Mouse (Mus musculus) limb, embryonic 11.5 days (tissue): ENCODE data around the gene Gtpbp8. TPM values are rescaled to one million over a fixed set of nuclear protein-coding genes. Genes with fewer than 3 reads are reported as not detected.

ENCODE experiments used
- ATAC-seq: fragments of 200-750 bp; cut with Nextera tagmentation; 2 replicates; pipeline ENCODE4 v1.8.0; 2017; ENCODE audit warnings: low read depth; ENCODE audit not compliant: insufficient number of reproducible peaks, low FRiP score, low TSS enrichment
- DNase-seq: peaks from one replicate; pipeline ENCODE4 v3.0.0-alpha.2; 2015; ENCODE audit warnings: low spot score
- H3K27ac ChIP-seq: fragments of 300-500 bp; sonication (generic); replicated peaks from 2 replicates; pipeline ENCODE4 v1.5.1; 2014; ENCODE audit warnings: low read depth, mild to moderate bottlenecking, low read length
- H3K27me3 ChIP-seq: fragments of 300-500 bp; sonication (generic); 2 replicates; pipeline ENCODE4 v1.6.1; 2014; ENCODE audit warnings: mild to moderate bottlenecking, low read length, mixed read lengths; ENCODE audit not compliant: control insufficient read depth, insufficient read depth
- H3K36me3 ChIP-seq: fragments of 300-500 bp; sonication (generic); 2 replicates; pipeline ENCODE4 v1.6.1; 2014; ENCODE audit warnings: mild to moderate bottlenecking, low read length, moderate library complexity, mixed read lengths; ENCODE audit not compliant: control insufficient read depth, insufficient read depth
- H3K4me1 ChIP-seq: fragments of 300-500 bp; sonication (generic); 2 replicates; pipeline ENCODE4 v1.6.1; 2014; ENCODE audit warnings: low read length, mixed read lengths; ENCODE audit not compliant: control insufficient read depth, insufficient read depth
- H3K4me2 ChIP-seq: fragments of 300-500 bp; sonication (generic); 2 replicates; pipeline ENCODE4 v1.6.1; 2014; ENCODE audit warnings: low read depth, mild to moderate bottlenecking, moderate library complexity; ENCODE audit not compliant: severe bottlenecking
- H3K4me3 ChIP-seq: fragments of 300-500 bp; sonication (generic); 2 replicates; pipeline ENCODE4 v1.5.1; 2014; ENCODE audit warnings: low read depth, low read length
- H3K9ac ChIP-seq: fragments of 300-500 bp; sonication (generic); 2 replicates; pipeline ENCODE4 v1.6.1; 2014; ENCODE audit warnings: mild to moderate bottlenecking, low read length
- H3K9me3 ChIP-seq: fragments of 300-500 bp; sonication (generic); 2 replicates; pipeline ENCODE4 v1.6.1; 2016; ENCODE audit warnings: low read length; ENCODE audit not compliant: control insufficient read depth
- WGBS: fragments of 180-500 bp; shearing (Covaris S2); extraction: QIAGEN DNeasy Blood & Tissue Kit; methylation state at CpG from one replicate; pipeline ENCODE4 v1.1.7; 2014; 5-methylcytosine and 5-hydroxymethylcytosine counted together
- polyA plus RNA-seq: library from polyadenylated mRNA; unstranded; fragments of >200 nt; fragmentation: Nextera tagmentation; extraction: Ambion mirVana; gene quantifications from 2 replicates; pipeline ENCODE4 v1.2.1, GENCODE M21; 2014

Gtpbp8 gene
- polyA plus RNA-seq, 1 experiment from 2014 or later, result 26.4 TPM

DNA sequence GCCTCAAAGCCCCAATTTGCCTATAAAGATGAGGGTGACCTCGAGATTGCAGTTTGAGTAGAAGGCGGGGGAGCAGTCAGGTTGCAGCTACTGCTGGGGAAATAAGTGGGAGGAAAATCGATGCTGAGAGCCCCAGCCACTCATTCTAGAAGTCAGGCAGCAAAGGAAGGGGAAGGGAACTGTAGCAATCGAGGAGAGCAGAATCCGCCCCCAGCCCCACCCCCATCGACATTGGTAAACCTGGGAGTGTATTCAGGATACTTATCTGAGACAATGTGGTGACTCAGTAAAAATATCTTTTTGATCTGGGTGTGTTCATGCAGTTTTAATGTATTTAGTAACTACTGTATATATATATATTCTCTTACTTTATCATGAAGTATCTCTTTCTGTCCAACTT lies 26.4 kb upstream of the Gtpbp8 start:
- Histone ChIP-seq H3K4me3 (no peak overlapping the region), H3K9me3 (no peaks in the 10 kb centered on the region), H3K36me3 (no peaks in the 10 kb centered on the region), H3K4me1 (no peaks in the 10 kb centered on the region), H3K27ac (no peak overlapping the region), H3K9ac (no peak overlapping the region), H3K4me2 (no peak overlapping the region), H3K27me3 (no peaks in the 10 kb centered on the region)
- 76% methylated on average over 6 of the region's 6 CpGs for WGBS
- ATAC-seq (no peak), DNase-seq (no peak)

DNA sequence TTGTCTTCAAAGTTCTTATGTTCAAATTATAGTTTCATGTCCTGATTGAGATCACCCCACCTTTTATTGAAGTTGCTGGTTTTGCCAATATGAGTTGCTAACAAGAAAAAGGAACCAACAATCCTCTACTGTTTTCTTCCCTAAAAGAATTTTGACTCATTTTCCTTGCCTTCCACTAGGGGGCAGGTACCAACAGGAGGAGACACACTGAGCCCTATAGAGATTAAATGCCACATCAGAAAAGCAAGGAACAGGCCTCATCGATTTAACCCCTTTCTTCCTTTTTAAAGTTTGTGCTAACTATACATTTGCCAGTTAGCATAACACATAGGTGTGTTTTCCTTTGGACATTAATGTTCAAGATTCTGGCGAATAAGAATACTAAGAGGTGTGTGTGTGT lies 21.8 kb upstream of the Gtpbp8 start:
- peak; percentile 59; the same call in 1 of the 2 replicates for ATAC-seq
- H3K36me3 ChIP-seq, result no peaks in the 10 kb centered on the region
- H3K27ac ChIP-seq, result no peak overlapping the region
- 50% methylated on average over 2 of the region's 2 CpGs for WGBS
- H3K4me2 ChIP-seq, result no peak overlapping the region
- H3K4me3 ChIP-seq, result no peak overlapping the region
- no peaks in the 10 kb centered on the region for H3K9me3 ChIP-seq
- DNase-seq, result no peak
- H3K27me3 ChIP-seq, result no peaks in the 10 kb centered on the region
- H3K9ac ChIP-seq, result no peak overlapping the region
- H3K4me1 ChIP-seq, result no peaks in the 10 kb centered on the region

DNA sequence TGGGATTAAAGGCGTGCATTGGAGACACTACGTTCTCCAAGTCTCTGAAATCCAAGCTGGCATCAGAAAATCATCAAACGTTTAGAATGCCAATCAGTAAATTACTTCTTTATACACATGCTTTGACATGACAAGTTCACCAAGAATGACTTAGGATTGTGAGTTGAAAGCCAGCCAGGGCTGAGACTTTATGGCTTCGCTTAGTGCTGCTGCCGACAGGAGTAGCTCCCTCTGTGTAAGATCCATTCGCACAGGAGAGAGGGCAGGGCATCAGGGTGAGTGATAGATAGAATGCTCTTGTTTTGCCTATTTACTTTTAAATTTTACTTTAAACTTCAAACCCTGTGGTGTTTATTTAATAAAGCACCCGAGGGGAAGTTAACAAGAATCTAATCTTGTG lies 21.3 kb upstream of the Gtpbp8 start:
- no peak overlapping the region for H3K9ac ChIP-seq
- H3K4me1 ChIP-seq, result no peaks in the 10 kb centered on the region
- H3K36me3 ChIP-seq, result no peaks in the 10 kb centered on the region
- no peak overlapping the region for H3K4me3 ChIP-seq
- no peak for ATAC-seq
- no peak overlapping the region for H3K4me2 ChIP-seq
- DNase-seq, result no peak
- no peak overlapping the region for H3K27ac ChIP-seq
- 83% methylated on average over 7 of the region's 7 CpGs for WGBS
- H3K9me3 ChIP-seq, result no peaks in the 10 kb centered on the region
- no peaks in the 10 kb centered on the region for H3K27me3 ChIP-seq

DNA sequence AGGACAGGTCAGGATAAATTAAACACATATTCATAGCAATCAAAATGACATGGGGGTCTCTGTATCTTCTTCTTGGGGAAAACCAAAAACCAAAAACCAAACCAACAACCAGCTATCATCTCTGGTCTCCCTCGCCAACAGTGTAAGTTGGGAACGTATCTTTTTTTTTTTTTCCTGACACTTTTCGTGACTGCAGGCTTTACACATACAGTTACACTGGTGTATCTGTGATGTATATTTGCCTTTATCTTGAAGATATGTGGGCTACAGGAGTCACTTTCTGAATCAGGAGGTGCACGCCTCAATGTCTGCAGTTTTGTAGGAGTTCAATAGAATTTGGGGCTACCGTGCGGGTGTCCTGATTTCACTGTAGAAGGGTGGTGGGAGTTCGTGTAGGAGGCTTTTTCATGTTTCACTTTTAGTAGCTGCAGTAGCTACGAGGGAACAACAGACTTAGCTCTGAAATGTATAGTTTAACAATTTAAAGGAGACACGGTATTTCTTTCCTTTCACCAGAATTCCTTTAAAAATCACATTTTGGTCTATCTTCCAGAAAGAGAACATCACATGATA lies 20.2 kb upstream of the Gtpbp8 start:
- ATAC-seq, result no peak
- H3K9me3 ChIP-seq, result no peaks in the 10 kb centered on the region
- H3K4me2 ChIP-seq, result no peak overlapping the region
- no peak overlapping the region for H3K27ac ChIP-seq
- no peak for DNase-seq
- H3K9ac ChIP-seq, result no peak overlapping the region
- no peak overlapping the region for H3K4me3 ChIP-seq
- WGBS, result 87% methylated on average over 9 of the region's 9 CpGs
- H3K36me3 ChIP-seq, result no peaks in the 10 kb centered on the region
- H3K27me3 ChIP-seq, result no peaks in the 10 kb centered on the region
- no peaks in the 10 kb centered on the region for H3K4me1 ChIP-seq

DNA sequence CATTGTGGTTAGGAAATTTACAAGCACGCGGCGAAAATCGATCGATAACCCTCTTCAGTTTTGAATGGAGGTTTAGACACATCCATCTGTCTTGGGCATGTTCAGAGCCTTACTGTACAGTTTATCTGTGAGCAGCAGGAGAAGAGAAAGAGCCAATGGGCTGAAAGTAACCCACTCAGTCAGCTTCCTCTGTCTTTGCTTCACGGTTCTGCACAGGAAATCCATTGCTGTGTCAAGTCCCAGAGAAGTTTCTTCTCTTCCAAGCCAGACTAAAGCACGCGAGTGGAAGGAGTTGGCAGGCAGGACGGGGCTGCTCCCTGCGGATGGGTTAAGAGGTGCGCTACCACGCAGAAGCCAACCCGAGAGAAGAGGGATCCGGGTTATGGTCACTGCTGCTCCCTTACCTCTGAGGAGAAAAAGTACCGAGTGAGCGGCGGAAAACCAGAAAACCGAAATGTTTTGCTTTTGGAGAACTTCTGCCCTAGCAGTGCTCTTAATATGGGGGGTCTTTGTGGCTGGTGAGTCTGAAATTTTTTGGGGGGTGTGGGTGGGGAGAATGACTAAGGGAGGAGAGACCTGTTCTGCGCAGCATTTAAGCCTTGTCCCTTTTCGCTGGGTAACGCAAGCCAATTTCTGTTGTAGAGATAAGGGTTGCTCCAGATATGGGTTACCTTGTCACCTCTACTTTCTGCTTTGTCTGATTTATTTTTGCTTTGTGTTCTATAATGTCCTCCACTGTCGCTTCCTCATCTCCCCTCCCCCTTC lies 19.6 kb upstream of the Gtpbp8 start, which contains the start of gene Cd200r1:
TSS of gene Cd200r1 (plus strand) at position 182 of the 765 bp plus-strand sequence.
- no peaks in the 10 kb centered on the region for H3K36me3 ChIP-seq
- H3K27ac ChIP-seq, result no peak within 1 kb of the TSS
- ATAC-seq (no peak), DNase-seq (no peak)
- H3K4me1 ChIP-seq, result no peaks in the 10 kb centered on the region
- H3K9ac ChIP-seq, result no peak within 1 kb of the TSS
- WGBS, result 79% methylated on average over 22 of the region's 22 CpGs
- no peak within 1 kb of the TSS for H3K4me3 ChIP-seq
- no peaks in the 10 kb centered on the region for H3K9me3 ChIP-seq
- no peak within 1 kb of the TSS for H3K4me2 ChIP-seq
- no peaks in the 10 kb centered on the region for H3K27me3 ChIP-seq

DNA sequence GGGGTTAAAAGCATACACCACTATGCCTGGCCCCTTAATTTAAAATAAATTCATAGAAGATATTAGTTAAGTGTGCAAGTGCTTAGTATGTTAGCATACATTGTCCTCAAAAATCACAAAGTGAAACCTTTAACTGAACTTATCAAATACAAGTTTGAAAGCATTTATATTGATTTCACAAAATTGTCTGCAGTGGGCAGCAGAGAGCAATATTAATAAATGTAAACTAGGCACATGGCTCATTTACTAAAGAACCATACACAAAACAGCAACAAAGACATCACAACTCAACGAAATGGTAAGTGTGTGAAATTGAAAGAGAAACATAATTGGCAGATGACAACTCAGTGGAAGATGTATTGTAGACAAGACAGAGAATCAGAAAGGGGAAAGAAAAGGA lies 15.6 kb upstream of the Gtpbp8 start:
- Histone ChIP-seq H3K9ac (no peak overlapping the region), H3K27ac (no peak overlapping the region), H3K4me2 (no peak overlapping the region), H3K4me3 (no peak overlapping the region), H3K9me3 (no peaks in the 10 kb centered on the region), H3K27me3 (no peaks in the 10 kb centered on the region), H3K36me3 (no peaks in the 10 kb centered on the region), H3K4me1 (no peaks in the 10 kb centered on the region)
- 78% methylated on average over 1 of the region's 1 CpGs for WGBS
- ATAC-seq, result no peak
- DNase-seq, result no peak

DNA sequence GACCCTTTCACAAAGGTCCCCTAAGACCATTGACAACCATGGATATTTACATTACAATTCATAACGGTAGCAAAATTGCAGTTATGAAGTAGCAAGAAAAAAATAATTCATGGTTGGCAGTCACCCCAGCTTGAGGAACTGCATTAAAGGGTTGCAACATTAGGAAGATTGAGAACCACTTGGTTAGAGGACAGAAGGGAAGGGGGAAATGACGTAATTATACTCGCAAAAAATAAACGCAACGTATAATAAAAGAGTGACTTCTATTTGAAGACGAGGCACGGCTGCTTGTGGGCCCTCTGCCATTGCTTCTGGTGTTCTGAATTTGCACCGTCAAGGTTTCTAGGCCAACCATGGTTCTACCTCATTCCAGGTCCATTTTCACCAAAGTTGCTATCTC lies 11.5 kb upstream of the Gtpbp8 start:
- Histone ChIP-seq H3K9me3 (no peaks in the 10 kb centered on the region), H3K4me3 (no peak overlapping the region), H3K27ac (no peak overlapping the region), H3K9ac (no peak overlapping the region), H3K4me2 (no peak overlapping the region), H3K4me1 (no peaks in the 10 kb centered on the region), H3K36me3 (no peaks in the 10 kb centered on the region), H3K27me3 (no peaks in the 10 kb centered on the region)
- DNase-seq (no peak), ATAC-seq (no peak)
- 91% methylated on average over 8 of the region's 8 CpGs for WGBS

DNA sequence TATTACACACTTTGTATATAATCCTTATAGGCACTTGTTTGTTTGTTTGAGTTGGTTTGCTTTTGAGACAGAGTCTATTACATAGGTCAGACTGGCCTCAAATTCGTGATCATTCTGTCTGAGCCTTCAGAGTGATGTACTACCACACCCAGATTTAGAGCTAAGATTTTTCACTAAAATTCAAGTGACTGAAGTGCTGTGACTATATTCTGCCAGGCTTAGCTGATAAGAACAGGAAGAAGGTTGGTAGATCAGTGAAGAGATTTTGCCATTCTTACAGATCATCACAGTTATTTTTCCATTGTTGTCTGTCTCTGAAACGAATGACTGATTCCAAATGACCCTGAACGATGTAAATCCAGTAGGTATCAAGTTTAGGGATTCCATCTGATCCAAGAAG lies 1.8 kb upstream of the Gtpbp8 start:
- 59% methylated on average over 3 of the region's 3 CpGs for WGBS
- no peak for ATAC-seq
- Histone ChIP-seq H3K4me1 (peaks cover 6% of the 10 kb centered on the region), H3K4me3 (no peak overlapping the region), H3K9me3 (no peaks in the 10 kb centered on the region), H3K36me3 (no peaks in the 10 kb centered on the region), H3K27me3 (no peaks in the 10 kb centered on the region), H3K27ac (no peak overlapping the region), H3K4me2 (no peak overlapping the region), H3K9ac (no peak overlapping the region)
- DNase-seq, result no peak
